Mouse (Mus musculus) embryonic fibroblast, embryonic 13.5 days (primary cell): ENCODE data around the gene Hgfac. TPM values are rescaled to one million over a fixed set of nuclear protein-coding genes. Genes with fewer than 3 reads are reported as not detected.

Experiments
- H3K27ac ChIP-seq: 2 replicates; pipeline ENCODE4 v1.5.1; 2012; ENCODE audit warnings: low read length, control low read depth, inconsistent platforms; ENCODE audit not compliant: insufficient read depth
- H3K4me1 ChIP-seq: 2 replicates; pipeline ENCODE4 v1.6.1; 2011; ENCODE audit warnings: low read length; ENCODE audit not compliant: control insufficient read depth, insufficient read depth
- H3K4me3 ChIP-seq: 2 replicates; pipeline ENCODE4 v1.5.1; 2011; ENCODE audit warnings: mild to moderate bottlenecking, control low read depth, low read length; ENCODE audit not compliant: insufficient read depth
- CTCF ChIP-seq: IDR thresholded peaks from 2 replicates; pipeline ENCODE4 v1.5.1; 2011; ENCODE audit warnings: mild to moderate bottlenecking, control low read depth, low read length, moderate library complexity, borderline replicate concordance; ENCODE audit not compliant: insufficient read depth
- POLR2A ChIP-seq: IDR thresholded peaks from 2 replicates; pipeline ENCODE4 v1.6.1; 2011; ENCODE audit warnings: low read depth, mild to moderate bottlenecking, control low read depth, low read length, moderate library complexity
- polyA plus RNA-seq: library from polyadenylated mRNA; stranded (reverse); fragments of >200 nt; gene quantifications from 2 replicates; pipeline ENCODE4 v1.2.4, GENCODE M21; 2011; ENCODE audit warnings: low read depth; ENCODE audit not compliant: missing spikeins, insufficient read length

Hgfac gene
- 0.67 TPM in 1 of 2 replicates, not detected in the other for polyA plus RNA-seq

DNA sequence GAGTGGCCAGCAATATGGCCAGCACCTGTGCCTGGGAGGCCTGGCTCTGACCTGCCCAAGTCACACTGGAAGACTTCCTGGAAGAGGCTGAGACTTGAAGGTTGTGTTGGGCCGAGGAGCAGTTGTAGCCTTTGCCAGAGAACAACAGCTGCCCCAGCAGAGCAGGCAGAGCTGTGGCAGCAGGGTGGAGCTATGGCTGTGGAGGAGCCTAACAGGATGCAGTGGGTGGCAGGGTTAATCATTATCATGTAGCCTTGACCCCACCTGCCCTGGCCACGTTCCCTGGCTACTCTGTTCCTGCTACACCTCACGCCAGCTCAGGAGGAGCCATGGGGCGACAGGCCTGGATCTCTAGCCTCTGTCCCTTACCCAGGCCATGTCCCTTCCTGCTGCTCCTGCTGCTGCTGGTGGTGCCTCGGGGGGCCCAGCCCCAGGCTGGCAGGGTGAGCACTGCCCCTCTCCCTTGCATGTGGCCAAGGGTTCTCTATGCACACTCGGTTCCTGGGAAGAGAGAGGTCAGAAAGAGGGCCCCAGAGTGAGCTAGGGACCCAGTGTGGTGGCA is at the start of gene Hgfac:
TSS of gene Hgfac (plus strand) at position 242 of the 562 bp plus-strand sequence.
- TF ChIP-seq POLR2A (no peak), CTCF (no peak)
- H3K4me3 ChIP-seq, result no peak within 1 kb of the TSS
- no peak within 1 kb of the TSS for H3K27ac ChIP-seq
- H3K4me1 ChIP-seq, result peaks cover 8% of the 10 kb centered on the region; the same call in 1 of the 2 replicates

DNA sequence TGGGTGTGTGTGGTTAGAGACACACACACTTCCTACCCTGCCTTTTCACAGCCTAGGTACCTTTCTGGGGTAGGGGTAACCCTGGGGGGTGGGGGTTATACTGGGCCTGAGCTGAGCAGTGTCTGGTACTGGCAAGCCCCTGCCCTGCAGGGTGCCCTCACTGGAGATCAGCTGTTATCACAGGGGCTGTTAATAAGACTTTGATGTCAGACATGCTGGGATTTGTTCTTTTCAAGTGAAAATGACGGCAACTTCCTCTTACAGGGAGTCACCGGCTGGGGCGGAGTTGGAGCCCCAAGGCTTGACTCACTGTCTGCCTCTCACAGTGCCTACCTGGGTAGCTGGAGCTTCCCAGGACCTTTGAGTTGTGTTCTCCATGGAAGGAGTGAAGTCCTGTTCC is 42.6 kb upstream of the Hgfac start:
- Histone ChIP-seq H3K4me1 (0 out of 2 replicates have a peak, but pooled peaks cover 2% of the 10 kb centered on the region), H3K4me3 (no peak overlapping the region), H3K27ac (no peak overlapping the region)
- no peak for TF ChIP-seq CTCF

DNA sequence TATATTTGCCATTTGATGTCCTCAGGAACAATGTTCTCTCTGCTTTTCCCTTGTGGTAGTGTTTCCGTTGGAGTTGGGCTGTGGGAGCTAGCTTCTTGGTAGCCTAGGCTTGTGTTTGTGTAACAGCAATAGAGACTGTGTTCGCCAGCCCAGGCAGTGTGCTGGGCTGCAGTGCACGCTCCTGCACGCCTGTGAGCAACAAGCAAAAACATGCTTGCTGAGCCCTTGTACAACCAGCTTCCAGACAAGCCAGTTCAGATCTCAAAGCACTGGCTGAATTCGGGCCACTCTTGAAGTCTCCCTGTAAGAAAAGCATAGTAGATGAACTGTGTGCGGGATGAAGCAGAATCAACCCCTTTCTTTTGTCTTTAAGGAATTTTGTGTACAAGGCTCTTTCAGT is 42.0 kb upstream of the Hgfac start:
- Histone ChIP-seq H3K4me1 (0 out of 2 replicates have a peak, but pooled peaks cover 2% of the 10 kb centered on the region), H3K4me3 (no peak overlapping the region), H3K27ac (no peak overlapping the region)
- TF ChIP-seq POLR2A (no peak), CTCF (no peak)

DNA sequence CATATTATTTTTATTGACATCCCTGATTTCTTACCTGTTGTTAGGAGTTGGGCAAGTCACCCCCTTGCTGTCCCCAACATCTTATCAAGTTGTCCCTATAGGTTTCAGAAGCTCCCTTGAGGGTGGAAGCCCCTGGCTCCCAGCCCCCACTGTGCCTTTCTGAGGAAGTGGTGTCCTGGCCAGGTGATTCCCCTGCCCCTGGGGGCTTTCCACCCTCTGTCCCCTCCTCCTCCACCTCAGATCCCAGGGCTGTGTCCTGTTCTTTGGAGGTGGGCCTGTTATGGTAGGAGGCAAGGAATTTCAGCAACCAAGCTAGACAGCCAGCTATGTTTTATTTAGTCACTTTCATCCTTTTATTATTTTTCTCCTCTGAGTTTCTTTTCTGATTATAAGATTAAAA is 41.0 kb upstream of the Hgfac start:
- Histone ChIP-seq H3K27ac (no peak overlapping the region), H3K4me1 (peaks cover 2% of the 10 kb centered on the region; the same call in 1 of the 2 replicates), H3K4me3 (no peak overlapping the region)
- TF ChIP-seq CTCF, result no peak
- TF ChIP-seq POLR2A, result no peak

DNA sequence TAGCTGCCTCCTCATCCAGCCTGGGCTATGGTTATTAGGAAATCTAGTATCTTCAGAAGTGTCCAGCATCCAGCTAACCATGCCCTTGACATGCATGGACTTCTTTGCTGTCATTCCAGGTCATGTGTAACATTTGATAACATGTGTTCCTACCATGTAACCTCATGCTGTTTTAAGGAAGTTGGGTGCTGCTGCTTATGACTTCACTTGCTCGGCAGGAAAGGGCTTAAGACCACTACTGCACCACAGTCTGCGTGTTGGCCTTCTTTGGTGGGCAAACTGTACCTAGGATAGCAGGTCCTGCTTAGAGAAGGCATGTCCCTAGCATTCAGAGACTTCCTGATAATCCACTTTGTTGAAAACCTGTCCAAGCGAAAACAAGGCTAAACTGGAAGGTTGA is 40.2 kb upstream of the Hgfac start:
- no peak overlapping the region for H3K27ac ChIP-seq

DNA sequence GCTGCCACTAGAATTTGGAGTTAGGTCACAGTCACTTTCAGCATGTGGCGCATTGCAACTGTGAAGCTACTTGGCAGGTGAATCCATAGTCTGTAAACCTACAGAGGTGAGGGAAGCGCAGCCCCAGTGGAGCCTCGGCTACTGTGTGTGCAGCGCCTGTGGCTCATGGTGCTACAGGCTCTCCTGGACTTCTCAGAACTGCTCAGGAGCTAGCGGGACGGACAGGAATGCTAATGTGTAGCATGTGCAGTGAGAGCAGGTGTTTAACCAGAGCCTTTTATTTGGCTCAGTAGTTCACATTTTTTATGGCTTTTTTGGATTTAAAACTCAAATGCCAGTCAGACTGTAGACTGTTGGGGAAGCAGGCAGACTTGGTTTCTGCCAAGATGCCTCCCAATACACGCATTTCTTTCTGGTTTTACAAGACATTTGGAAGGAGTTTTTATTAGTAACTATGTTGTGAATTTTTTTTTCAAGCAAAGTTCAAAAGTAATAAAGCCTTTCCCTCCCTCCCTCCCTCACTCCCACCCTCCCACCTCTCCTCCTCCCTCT is 37.6 kb upstream of the Hgfac start:
- TF ChIP-seq CTCF (no peak), POLR2A (no peak)
- H3K27ac ChIP-seq, result no peak overlapping the region
- H3K4me3 ChIP-seq, result no peak overlapping the region
- peaks cover 5% of the 10 kb centered on the region; the same call in 1 of the 2 replicates for H3K4me1 ChIP-seq

More for the DNA sequence above, 40.2 kb upstream of the Hgfac start:
- H3K4me3 ChIP-seq, result no peak overlapping the region
- H3K4me1 ChIP-seq, result peaks cover 5% of the 10 kb centered on the region; the same call in 1 of the 2 replicates
- TF ChIP-seq CTCF (no peak), POLR2A (no peak)

DNA sequence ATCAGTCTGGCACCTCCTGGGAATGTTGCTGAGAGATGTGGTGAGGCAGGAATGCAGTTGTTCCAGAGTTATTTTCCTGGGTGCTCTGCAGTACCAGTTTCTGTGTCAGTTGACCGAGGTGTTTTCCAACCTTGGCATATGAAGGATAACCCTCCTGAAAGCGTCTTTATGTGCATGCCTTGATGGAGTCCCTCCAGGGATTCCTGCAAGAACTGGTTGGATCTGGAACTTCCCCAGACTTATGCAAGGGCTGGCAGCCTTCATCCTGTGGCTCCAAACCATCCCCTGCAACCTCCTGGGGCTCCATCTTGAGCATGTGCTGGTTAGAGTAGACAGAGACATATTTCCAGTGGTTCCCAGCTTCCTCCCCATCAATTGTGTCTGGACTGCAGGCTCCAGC is 36.5 kb upstream of the Hgfac start:
- no peak overlapping the region for H3K4me3 ChIP-seq
- no peak for TF ChIP-seq POLR2A
- no peak for TF ChIP-seq CTCF
- peaks cover 5% of the 10 kb centered on the region; the same call in 1 of the 2 replicates for H3K4me1 ChIP-seq
- H3K27ac ChIP-seq, result 0 out of 2 replicates have a peak overlapping the region, but pooled peaks have one; percentile 5

DNA sequence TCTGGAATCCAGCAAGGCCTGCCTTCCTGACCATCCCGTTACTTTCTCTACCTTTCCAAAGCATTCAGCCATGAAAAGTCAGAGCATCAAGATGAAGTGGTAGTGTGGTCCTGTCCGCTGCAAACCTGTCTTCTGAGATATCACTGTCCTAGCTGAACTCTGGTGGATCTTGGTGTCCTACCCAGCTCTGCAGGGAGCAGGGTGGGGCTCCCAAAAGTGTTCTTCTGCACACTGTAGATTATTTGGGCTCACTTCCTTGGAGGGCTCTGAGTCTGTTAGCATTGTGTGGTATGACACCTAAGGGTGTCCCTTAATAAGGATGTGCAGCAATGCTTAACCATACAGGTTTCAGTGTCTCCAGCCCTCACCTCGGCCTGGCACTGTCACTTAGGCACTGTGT is 35.6 kb upstream of the Hgfac start:
- Histone ChIP-seq H3K4me3 (no peak overlapping the region), H3K4me1 (peaks cover 4% of the 10 kb centered on the region; the same call in 1 of the 2 replicates)
- TF ChIP-seq CTCF, result no peak
- TF ChIP-seq POLR2A, result no peak

DNA sequence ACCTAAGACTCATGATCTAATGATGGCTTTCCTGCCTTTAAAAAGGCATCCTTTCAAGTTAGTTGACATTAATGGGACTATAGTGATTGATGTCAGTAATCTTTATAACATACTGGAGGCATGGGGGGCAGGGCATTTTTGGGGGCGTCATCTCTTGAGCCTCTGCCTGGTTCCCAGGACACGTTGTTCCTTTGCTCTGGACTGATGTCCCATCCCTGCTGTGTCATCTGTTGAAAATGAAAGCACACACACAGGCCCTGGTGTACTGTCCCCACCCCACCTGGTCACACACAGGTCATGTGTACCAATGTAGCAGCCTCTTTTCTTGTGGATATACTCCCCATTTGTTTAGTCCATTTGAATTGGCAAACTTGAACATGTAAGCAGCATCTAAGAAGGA is 34.7 kb upstream of the Hgfac start:
- Histone ChIP-seq H3K4me3 (no peak overlapping the region), H3K27ac (no peak overlapping the region), H3K4me1 (peaks cover 3% of the 10 kb centered on the region; the same call in 1 of the 2 replicates)
- TF ChIP-seq POLR2A (no peak), CTCF (no peak)

More for the DNA sequence above, 35.6 kb upstream of the Hgfac start:
- no peak overlapping the region for H3K27ac ChIP-seq

DNA sequence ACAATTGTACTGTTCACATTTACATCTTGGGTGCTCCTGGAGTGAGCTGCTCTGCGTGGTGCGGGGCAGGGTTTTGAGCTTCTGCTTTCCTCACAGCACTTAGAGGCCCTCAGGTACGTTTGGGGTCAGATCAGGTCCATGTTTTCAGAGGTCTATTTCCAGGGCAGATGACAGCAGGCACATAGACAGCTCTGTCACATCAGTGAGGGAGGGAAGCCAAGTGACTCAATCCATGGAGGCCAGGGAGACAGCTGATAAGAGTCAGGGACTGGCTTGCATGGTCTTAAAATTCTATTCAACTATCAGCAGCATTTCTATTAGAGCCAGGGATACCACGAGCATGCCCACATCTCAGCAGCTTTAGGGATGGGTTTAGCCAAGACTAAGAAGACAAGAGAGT is 32.1 kb upstream of the Hgfac start:
- no peak overlapping the region for H3K4me3 ChIP-seq
- TF ChIP-seq CTCF, result no peak
- TF ChIP-seq POLR2A, result no peak
- H3K27ac ChIP-seq, result no peak overlapping the region
- H3K4me1 ChIP-seq, result peaks cover 6% of the 10 kb centered on the region; the same call in 1 of the 2 replicates
